ENCODE assay signal across 8 mouse cellular contexts in the genomic region with DNA sequence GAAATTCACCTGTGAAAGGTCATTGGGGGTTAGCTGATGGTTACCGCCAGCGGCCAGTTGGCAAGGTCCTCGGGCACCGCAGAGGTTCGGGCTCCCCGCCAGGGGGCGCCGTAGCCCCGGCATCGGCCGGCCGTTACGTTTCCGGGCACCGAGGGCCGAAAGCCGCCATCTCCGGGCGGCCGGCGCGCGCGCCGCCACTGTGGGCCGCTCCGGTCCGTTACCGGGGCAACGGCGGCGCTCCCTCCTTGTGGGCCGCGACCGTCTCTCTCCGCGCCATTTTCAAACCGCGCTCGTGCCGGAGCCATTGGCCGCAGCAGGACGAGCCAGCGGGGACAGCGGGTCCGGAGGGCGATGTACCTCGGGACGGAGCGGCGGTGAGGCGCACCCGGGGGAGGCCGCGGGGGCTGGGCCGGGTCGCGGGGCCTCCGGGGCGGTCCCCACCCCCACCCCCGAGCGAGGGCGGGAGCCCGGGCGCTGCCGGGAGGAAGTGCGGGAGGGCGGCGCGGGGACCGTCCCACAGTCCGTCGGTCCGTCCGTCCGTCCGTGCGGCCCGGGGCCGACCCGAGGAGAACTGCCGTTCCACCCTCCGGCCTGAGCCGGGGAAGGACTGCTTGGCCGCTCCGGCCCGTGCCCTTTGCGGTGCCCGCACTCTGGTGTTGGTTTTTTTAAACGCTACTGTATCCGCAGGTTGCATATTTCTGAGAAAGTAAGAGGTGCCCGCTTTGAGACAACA. TPM values are rescaled to one million over a fixed set of nuclear protein-coding genes. Genes with fewer than 3 reads are reported as not detected.
DNase-seq lines count a peak whose midpoint lies in the region; ATAC-seq lines count a peak whose summit lies in the region.

A gene (plus strand): TSS at position 148 of the 733 bp plus-strand sequence.

- H3K9me3 ChIP-seq in embryonic facial prominence, embryonic 11.5 days (replicated peaks; ENCODE audit: control insufficient read depth, low read length): no peaks in the 10 kb centered on the region
- H3K9me3 ChIP-seq in limb, embryonic 12.5 days: no peaks in the 10 kb centered on the region
- no peaks in the 10 kb centered on the region for H3K9me3 ChIP-seq in midbrain, embryonic 14.5 days (ENCODE audit: control insufficient read depth, low read length)

- DNase-seq in 3134 (ENCODE audit: extremely low read depth, insufficient read length, low spot score): peak; percentile 80
- peak; percentile 95 for DNase-seq in adrenal gland, postnatal 25 days
- peak; percentile 92 for DNase-seq in embryonic facial prominence, embryonic 11.5 days (ENCODE audit: low spot score)
- DNase-seq in heart, adult 11 months: peak; percentile 99
- peak; percentile 90 for DNase-seq in kidney, adult 18-20 months
- peak; percentile 96 for DNase-seq in midbrain, embryonic 14.5 days
- DNase-seq in spleen, adult 12 weeks (ENCODE audit: low spot score): peak; percentile 81

- peak within 1 kb of the TSS; percentile 79 for H3K27ac ChIP-seq in embryonic facial prominence, embryonic 11.5 days (replicated peaks; ENCODE audit: low read depth, low read length)
- H3K27ac ChIP-seq in limb, embryonic 12.5 days: peak within 1 kb of the TSS; percentile 91
- H3K27ac ChIP-seq in midbrain, embryonic 14.5 days (replicated peaks; ENCODE audit: low read depth, low read length): peak within 1 kb of the TSS; percentile 77

- H3K4me2 ChIP-seq in embryonic facial prominence, embryonic 11.5 days (ENCODE audit: low read depth, low read length): peak within 1 kb of the TSS; percentile 40
- peak within 1 kb of the TSS; percentile 64 for H3K4me2 ChIP-seq in limb, embryonic 12.5 days
- H3K4me2 ChIP-seq in midbrain, embryonic 14.5 days (ENCODE audit: low read length): peak within 1 kb of the TSS; percentile 80

- H3K9ac ChIP-seq in embryonic facial prominence, embryonic 11.5 days (replicated peaks; ENCODE audit: low read length): peak within 1 kb of the TSS; percentile 94
- peak within 1 kb of the TSS; percentile 86 for H3K9ac ChIP-seq in limb, embryonic 12.5 days (replicated peaks)
- H3K9ac ChIP-seq in midbrain, embryonic 14.5 days (replicated peaks; ENCODE audit: low read length): peak within 1 kb of the TSS; percentile 74

- peak; percentile 93 for ATAC-seq in embryonic facial prominence, embryonic 11.5 days (replicated peaks; ENCODE audit: insufficient number of reproducible peaks, low FRiP score, low TSS enrichment, low read depth)
- peak; percentile 93 for ATAC-seq in limb, embryonic 12.5 days (ENCODE audit: insufficient number of reproducible peaks, insufficient read depth, low FRiP score, low TSS enrichment, low read depth)
- ATAC-seq in midbrain, embryonic 14.5 days (ENCODE audit: low FRiP score, low TSS enrichment): peak; percentile 96

- H3K36me3 ChIP-seq in embryonic facial prominence, embryonic 11.5 days (replicated peaks; ENCODE audit: control insufficient read depth, insufficient read depth, low read depth, low read length): no peaks in the 10 kb centered on the region
- peaks cover 20% of the 10 kb centered on the region for H3K36me3 ChIP-seq in limb, embryonic 12.5 days
- peaks cover 7% of the 10 kb centered on the region for H3K36me3 ChIP-seq in midbrain, embryonic 14.5 days (ENCODE audit: control insufficient read depth, insufficient read depth, low read length)

- H3K4me3 ChIP-seq in embryonic facial prominence, embryonic 11.5 days (ENCODE audit: low read depth, low read length): peak within 1 kb of the TSS; percentile 90
- peak within 1 kb of the TSS; percentile 91 for H3K4me3 ChIP-seq in limb, embryonic 12.5 days (replicated peaks)
- peak within 1 kb of the TSS; percentile 83 for H3K4me3 ChIP-seq in midbrain, embryonic 14.5 days (replicated peaks; ENCODE audit: low read depth, low read length)

- no peaks in the 10 kb centered on the region for H3K27me3 ChIP-seq in embryonic facial prominence, embryonic 11.5 days (ENCODE audit: control insufficient read depth, insufficient read depth, low read length)
- H3K27me3 ChIP-seq in limb, embryonic 12.5 days: no peaks in the 10 kb centered on the region
- no peaks in the 10 kb centered on the region for H3K27me3 ChIP-seq in midbrain, embryonic 14.5 days (ENCODE audit: control insufficient read depth, insufficient read depth, low read length)

- H3K4me1 ChIP-seq in embryonic facial prominence, embryonic 11.5 days (ENCODE audit: control insufficient read depth, insufficient read depth, low read length): no peaks in the 10 kb centered on the region
- peaks cover 5% of the 10 kb centered on the region for H3K4me1 ChIP-seq in limb, embryonic 12.5 days (replicated peaks)
- peaks cover 7% of the 10 kb centered on the region for H3K4me1 ChIP-seq in midbrain, embryonic 14.5 days (ENCODE audit: control insufficient read depth, insufficient read depth, low read length)

- WGBS in embryonic facial prominence, embryonic 11.5 days: under 1% methylated on average over 84 of the region's 92 CpGs
- WGBS in limb, embryonic 12.5 days: 0% methylated on average over 76 of the region's 92 CpGs
- WGBS in midbrain, embryonic 14.5 days: under 1% methylated on average over 78 of the region's 92 CpGs

RNA-seq across cellular contexts. Expression of the gene that starts here (rescaled TPM):
- total RNA-seq in adrenal gland, postnatal 25 days (2021): 6.8 and 6.9 TPM in 2 replicates
- 10.6 and 13.3 TPM in 2 replicates for polyA plus RNA-seq in embryonic facial prominence, embryonic 11.5 days (2014; fragmentation: Nextera tagmentation; extraction: Ambion mirVana)
- 11.0 and 11.4 TPM in 2 replicates for polyA plus RNA-seq in limb, embryonic 12.5 days (2016; fragmentation: Nextera tagmentation; extraction: Ambion mirVana)
- polyA plus RNA-seq in midbrain, embryonic 14.5 days (2014; fragmentation: Nextera tagmentation; extraction: Ambion mirVana): 2.2 and 3.9 TPM in 2 replicates

Comparison
In these comparisons a context has a peak if more than half of its experiments do, and no peak if none do; other contexts are left out.
1. Peak in every context shown above with its lines: DNase-seq, ATAC-seq, H3K4me3 ChIP-seq and H3K27ac ChIP-seq.